Mouse (Mus musculus) embryonic facial prominence, embryonic 10.5 days (tissue): ENCODE measurements around the gene Ttc9. TPM values are rescaled to one million over a fixed set of nuclear protein-coding genes. Genes with fewer than 3 reads are reported as not detected.

Experiments
- DNase-seq: peaks from one replicate; pipeline ENCODE4 v3.0.0-alpha.2; 2017; ENCODE audit warnings: low spot score
- H3K27ac ChIP-seq: fragments of 300-500 bp; sonication (generic); replicated peaks from 2 replicates; pipeline ENCODE4 v1.5.1; 2016; ENCODE audit warnings: mild to moderate bottlenecking
- H3K27me3 ChIP-seq: fragments of 300-500 bp; sonication (generic); replicated peaks from 2 replicates; pipeline ENCODE4 v1.6.1; 2016; ENCODE audit warnings: low read depth, mild to moderate bottlenecking; ENCODE audit not compliant: poor library complexity, severe bottlenecking
- H3K36me3 ChIP-seq: fragments of 300-500 bp; sonication (generic); replicated peaks from 2 replicates; pipeline ENCODE4 v1.6.1; 2016; ENCODE audit warnings: mild to moderate bottlenecking, moderate library complexity
- H3K4me1 ChIP-seq: fragments of 300-500 bp; sonication (generic); 2 replicates; pipeline ENCODE4 v1.6.1; 2016
- H3K4me3 ChIP-seq: fragments of 300-500 bp; sonication (generic); 2 replicates; pipeline ENCODE4 v1.5.1; 2016; ENCODE audit warnings: mild to moderate bottlenecking, moderate library complexity
- H3K9me3 ChIP-seq: fragments of 300-500 bp; sonication (generic); 2 replicates; pipeline ENCODE4 v1.6.1; 2016; ENCODE audit warnings: mild to moderate bottlenecking
- WGBS: fragments of 180-500 bp; shearing (Covaris S2); methylation state at CpG from one replicate; pipeline ENCODE4 v1.1.7; 2016; 5-methylcytosine and 5-hydroxymethylcytosine counted together
- polyA plus RNA-seq: library from polyadenylated mRNA; unstranded; fragments of >200 nt; fragmentation: Nextera tagmentation; extraction: Ambion mirVana; gene quantifications from 2 replicates; pipeline ENCODE4 v1.2.1, GENCODE M21; 2016

The Ttc9 gene
- polyA plus RNA-seq, 1 experiment from 2014 or later: 1.2 TPM

DNA sequence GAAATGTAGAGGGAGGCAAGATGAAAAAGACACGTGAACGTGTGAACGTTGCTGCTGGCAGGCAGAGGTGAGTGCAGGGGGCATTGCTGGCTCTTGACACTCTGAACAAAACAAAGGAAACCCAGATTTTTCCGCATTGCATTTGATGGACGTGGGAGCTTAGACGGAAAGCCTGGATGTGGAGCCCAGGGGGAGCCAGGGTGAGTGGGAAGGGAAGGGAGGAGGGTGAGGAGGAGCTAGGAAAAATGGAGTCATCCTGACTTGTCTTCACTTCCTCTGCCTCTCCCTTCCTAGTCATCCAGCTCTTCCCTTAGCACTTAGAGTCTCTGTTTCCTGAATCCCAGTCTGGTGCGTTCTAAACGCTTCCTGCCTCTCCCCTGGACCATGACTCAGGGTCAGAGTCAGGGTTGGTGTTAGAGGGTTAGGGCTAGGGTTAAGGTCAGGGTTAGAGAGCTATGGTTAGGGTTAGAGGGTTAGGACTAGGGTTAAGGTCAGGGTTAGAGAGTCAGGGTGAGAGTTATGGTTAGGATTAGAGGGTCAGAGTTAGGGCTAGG is 60.2 kb downstream of the Ttc9 start:
- H3K27ac ChIP-seq: no peak overlapping the region
- H3K36me3 ChIP-seq: no peaks in the 10 kb centered on the region
- no peaks in the 10 kb centered on the region for H3K9me3 ChIP-seq
- no peak for DNase-seq
- WGBS: 41% methylated on average over 8 of the region's 8 CpGs
- H3K4me3 ChIP-seq: no peak overlapping the region
- H3K27me3 ChIP-seq: no peaks in the 10 kb centered on the region
- H3K4me1 ChIP-seq: peaks cover 22% of the 10 kb centered on the region

DNA sequence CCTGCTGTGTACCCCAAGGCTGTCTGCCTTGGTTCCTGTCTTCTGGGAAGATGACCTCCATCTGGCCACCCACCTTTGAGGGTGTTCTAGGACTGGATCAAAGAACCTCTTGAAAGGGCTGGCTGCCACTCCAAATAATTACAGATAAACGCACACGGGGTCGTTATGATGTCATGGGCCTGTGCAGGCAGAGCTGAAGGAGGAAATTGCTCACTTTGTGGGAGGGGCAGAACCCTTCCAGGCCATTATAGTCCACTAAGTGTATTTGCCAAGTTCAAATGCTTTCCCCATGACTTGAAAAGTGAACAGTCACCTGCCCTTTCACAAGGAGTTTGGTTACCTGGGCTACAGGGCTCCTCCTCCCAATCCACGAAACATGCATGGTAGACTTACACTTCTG is 67.0 kb downstream of the Ttc9 start:
- peak; percentile 35 for DNase-seq
- no peak overlapping the region for H3K27ac ChIP-seq
- H3K4me3 ChIP-seq: no peak overlapping the region
- no peaks in the 10 kb centered on the region for H3K36me3 ChIP-seq
- no peaks in the 10 kb centered on the region for H3K9me3 ChIP-seq
- no peaks in the 10 kb centered on the region for H3K27me3 ChIP-seq
- H3K4me1 ChIP-seq: peaks cover 9% of the 10 kb centered on the region
- WGBS: 50% methylated on average over 4 of the region's 4 CpGs

DNA sequence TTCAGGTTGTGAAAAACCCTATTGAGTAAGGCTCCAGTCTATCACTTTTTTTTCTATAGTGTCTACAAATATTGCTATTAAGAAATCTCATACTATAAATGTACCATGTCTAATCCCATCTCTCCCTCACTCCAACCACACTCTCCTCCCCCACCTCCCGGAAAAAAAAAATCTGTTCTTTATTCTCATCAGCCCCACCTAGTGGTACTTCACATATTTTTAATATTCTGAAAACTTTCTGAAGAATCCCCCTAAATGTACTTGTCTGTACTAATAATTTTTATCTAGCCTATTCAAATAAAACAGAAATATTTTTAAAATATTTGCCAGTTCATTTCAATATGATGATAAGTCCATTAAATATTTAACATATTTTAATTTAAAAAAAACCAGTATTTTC is 71.9 kb downstream of the Ttc9 start:
- peaks cover 7% of the 10 kb centered on the region for H3K4me1 ChIP-seq
- WGBS: 12% methylated on average over 1 of the region's 1 CpGs
- DNase-seq: no peak
- no peaks in the 10 kb centered on the region for H3K27me3 ChIP-seq
- H3K27ac ChIP-seq: no peak overlapping the region
- no peak overlapping the region for H3K4me3 ChIP-seq
- H3K9me3 ChIP-seq: peaks cover 3% of the 10 kb centered on the region; the same call in 1 of the 2 replicates
- H3K36me3 ChIP-seq: no peaks in the 10 kb centered on the region

DNA sequence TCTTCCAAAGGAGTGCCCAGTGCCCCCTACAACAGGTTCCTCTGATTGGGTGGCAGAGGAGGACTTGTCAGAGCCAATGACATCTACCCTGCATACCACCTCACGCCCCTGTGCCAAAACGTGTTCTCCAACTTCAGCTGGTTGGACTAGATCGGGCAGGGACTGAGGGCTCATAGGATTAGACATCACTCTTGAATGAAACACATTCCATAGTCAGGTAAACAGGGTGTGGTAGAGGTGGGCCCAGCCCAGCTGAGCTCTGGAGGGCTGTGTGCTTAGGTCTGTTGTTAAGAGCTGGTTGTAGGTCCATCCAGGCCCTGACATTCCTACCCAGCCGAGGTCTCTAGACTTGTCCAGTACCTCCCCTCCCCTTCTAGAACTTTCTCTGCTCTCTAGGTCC is 81.6 kb downstream of the Ttc9 start:
- Histone ChIP-seq H3K4me1 (no peaks in the 10 kb centered on the region), H3K27me3 (no peaks in the 10 kb centered on the region), H3K27ac (no peak overlapping the region), H3K4me3 (no peak overlapping the region), H3K36me3 (no peaks in the 10 kb centered on the region), H3K9me3 (peaks cover 7% of the 10 kb centered on the region; the same call in 1 of the 2 replicates)
- 80% methylated on average over 4 of the region's 4 CpGs for WGBS
- no peak for DNase-seq

Other genes with a start within 250 kb of the Ttc9 start
- gene Adam4, start 209.3 kb upstream of the Ttc9 start, polyA plus RNA-seq: 0.70 and 0.89 TPM in 2 replicates
- gene Cox16, start 146.1 kb upstream of the Ttc9 start, polyA plus RNA-seq: 103 and 107 TPM in 2 replicates
- 29.8 and 32.3 TPM in 2 replicates for gene Gm20498, start 98.3 kb upstream of the Ttc9 start, polyA plus RNA-seq
- 35.3 and 35.9 TPM in 2 replicates for gene Synj2bp, start 98.3 kb upstream of the Ttc9 start, polyA plus RNA-seq
- 0.36 and 0.41 TPM in 2 replicates for gene Adam21, start 62.8 kb upstream of the Ttc9 start, polyA plus RNA-seq
- 88.4 and 90.9 TPM in 2 replicates for gene Med6, start 36.2 kb upstream of the Ttc9 start, polyA plus RNA-seq
- gene Map3k9, start 149.9 kb downstream of the Ttc9 start, polyA plus RNA-seq: 0.96 and 1.5 TPM in 2 replicates
- 8.0 and 12.5 TPM in 2 replicates for gene Pcnx, start 228.8 kb downstream of the Ttc9 start, polyA plus RNA-seq